Comparison of ENCODE assay signal across 11 mouse cellular contexts in the genomic region with DNA sequence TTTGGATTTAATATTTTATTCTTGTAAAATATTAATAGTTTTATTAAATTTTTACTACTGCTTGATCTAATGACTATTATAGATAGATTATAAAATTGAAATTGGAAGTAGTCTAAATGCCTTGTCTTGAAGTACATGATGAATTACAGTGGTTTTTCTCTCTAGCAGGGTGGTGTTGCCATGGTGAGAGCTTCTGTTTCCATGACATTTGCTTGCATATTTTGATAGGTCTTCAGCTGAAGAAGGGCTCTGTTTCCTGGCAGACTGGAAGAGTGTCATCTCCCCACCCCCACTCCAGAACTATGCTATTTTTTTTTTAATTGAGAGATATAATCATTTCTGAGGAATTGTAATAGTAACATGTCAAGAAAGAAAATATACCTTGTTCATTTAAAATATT.
DNase-seq lines count a peak whose midpoint lies in the region; ATAC-seq lines count a peak whose summit lies in the region.
"Had no signal": no experiment of that assay in that cellular context is flagged by ENCODE, and none has a peak within 500 bp of the region (broad histone marks: within the 10 kb centered on the region; RNA-seq: fewer than 3 reads in every experiment).

No protein-coding gene starts in this region.

- no peak overlapping the region for H3K4me2 ChIP-seq in hindbrain, embryonic 11.5 days (replicated peaks; ENCODE audit: low read depth, low read length)
- no peak overlapping the region for H3K4me2 ChIP-seq in hindbrain, embryonic 13.5 days
- H3K4me2 ChIP-seq in heart, embryonic 11.5 days = no peak overlapping the region
- H3K4me2 ChIP-seq: liver, embryonic 13.5 days had no signal

- H3K27ac ChIP-seq in hindbrain, embryonic 11.5 days (ENCODE audit: low read depth, low read length) = no peak overlapping the region
- H3K27ac ChIP-seq in hindbrain, embryonic 13.5 days = no peak overlapping the region
- no peak overlapping the region for H3K27ac ChIP-seq in limb, embryonic 10.5 days
- H3K27ac ChIP-seq in heart, embryonic 11.5 days (ENCODE audit: low read depth, low read length) = no peak overlapping the region
- H3K27ac ChIP-seq: liver, embryonic 13.5 days had no signal

- ATAC-seq in hindbrain, embryonic 11.5 days (ENCODE audit: low FRiP score) = no peak
- ATAC-seq in hindbrain, embryonic 13.5 days (ENCODE audit: low FRiP score) = no peak
- ATAC-seq in heart, embryonic 11.5 days (replicated peaks; ENCODE audit: insufficient number of reproducible peaks, low FRiP score, low TSS enrichment) = no peak

- no peaks in the 10 kb centered on the region for H3K27me3 ChIP-seq in hindbrain, embryonic 11.5 days (ENCODE audit: control insufficient read depth, insufficient read depth, low read length)
- H3K27me3 ChIP-seq in hindbrain, embryonic 13.5 days = no peaks in the 10 kb centered on the region
- H3K27me3 ChIP-seq in limb, embryonic 10.5 days (ENCODE audit: low read depth, poor library complexity, severe bottlenecking) = no peaks in the 10 kb centered on the region
- no peaks in the 10 kb centered on the region for H3K27me3 ChIP-seq in heart, embryonic 11.5 days (ENCODE audit: control insufficient read depth, insufficient read depth, low read length)
- H3K27me3 ChIP-seq: liver, embryonic 13.5 days had no signal

- peak; percentile 46 for DNase-seq in hindbrain, embryonic 11.5 days (ENCODE audit: low spot score)
- DNase-seq in CD4-positive helper T cell, adult 2 months (ENCODE audit: low read depth, low spot score) = peak; percentile 44
- peak; percentile 21 for DNase-seq in adipocyte (ENCODE audit: low spot score)
- peak; percentile 20 to 80 for DNase-seq in layer of hippocampus, adult 18-20 months (ENCODE audit: low spot score in 2 of 2)
- no peak for DNase-seq in testis, postnatal 14 days (ENCODE audit: low spot score)
- DNase-seq in limb, embryonic 10.5 days (ENCODE audit: low spot score) = no peak
- DNase-seq: heart, postnatal 36 days; liver, embryonic 13.5 days had no signal

- H3K9me3 ChIP-seq in hindbrain, embryonic 11.5 days (ENCODE audit: control insufficient read depth, low read length) = no peaks in the 10 kb centered on the region
- no peaks in the 10 kb centered on the region for H3K9me3 ChIP-seq in hindbrain, embryonic 13.5 days
- no peaks in the 10 kb centered on the region for H3K9me3 ChIP-seq in limb, embryonic 10.5 days (replicated peaks)
- no peaks in the 10 kb centered on the region for H3K9me3 ChIP-seq in heart, embryonic 11.5 days (replicated peaks; ENCODE audit: control insufficient read depth, low read length)
- H3K9me3 ChIP-seq: G1E; liver, embryonic 13.5 days had no signal

- H3K36me3 ChIP-seq in hindbrain, embryonic 11.5 days (ENCODE audit: control insufficient read depth, insufficient read depth, low read length) = no peaks in the 10 kb centered on the region
- H3K36me3 ChIP-seq in hindbrain, embryonic 13.5 days = peaks cover 7% of the 10 kb centered on the region; the same call in 1 of the 2 replicates
- H3K36me3 ChIP-seq in limb, embryonic 10.5 days = peaks cover 18% of the 10 kb centered on the region
- no peaks in the 10 kb centered on the region for H3K36me3 ChIP-seq in heart, embryonic 11.5 days (ENCODE audit: control insufficient read depth, insufficient read depth, low read length)

- no peaks in the 10 kb centered on the region for H3K4me1 ChIP-seq in hindbrain, embryonic 11.5 days (replicated peaks; ENCODE audit: control insufficient read depth, insufficient read depth, low read length)
- H3K4me1 ChIP-seq in hindbrain, embryonic 13.5 days (replicated peaks) = peaks cover 5% of the 10 kb centered on the region; the same call in 1 of the 2 replicates
- no peaks in the 10 kb centered on the region for H3K4me1 ChIP-seq in limb, embryonic 10.5 days
- H3K4me1 ChIP-seq in heart, embryonic 11.5 days (ENCODE audit: control insufficient read depth, insufficient read depth, low read length) = no peaks in the 10 kb centered on the region
- H3K4me1 ChIP-seq: liver, embryonic 13.5 days had no signal

- no peak overlapping the region for H3K4me3 ChIP-seq in hindbrain, embryonic 11.5 days (ENCODE audit: low read depth, low read length)
- no peak overlapping the region for H3K4me3 ChIP-seq in hindbrain, embryonic 13.5 days
- H3K4me3 ChIP-seq in limb, embryonic 10.5 days = no peak overlapping the region
- H3K4me3 ChIP-seq in heart, embryonic 11.5 days (ENCODE audit: low read depth, low read length) = no peak overlapping the region
- H3K4me3 ChIP-seq: liver, embryonic 13.5 days had no signal

- no peak overlapping the region for H3K9ac ChIP-seq in hindbrain, embryonic 11.5 days (ENCODE audit: low read depth, low read length)
- no peak overlapping the region for H3K9ac ChIP-seq in hindbrain, embryonic 13.5 days
- no peak overlapping the region for H3K9ac ChIP-seq in heart, embryonic 11.5 days (ENCODE audit: low read depth, low read length)
- H3K9ac ChIP-seq: liver, embryonic 13.5 days had no signal

Comparison
In these comparisons a context has a peak if more than half of its experiments do, and no peak if none do; other contexts are left out.
1. DNase-seq: peak in hindbrain, embryonic 11.5 days (single experiment), CD4-positive helper T cell, adult 2 months (single experiment), adipocyte (single experiment) and layer of hippocampus, adult 18-20 months (2 of 2); none in testis, postnatal 14 days (single experiment) and limb, embryonic 10.5 days (single experiment).